Mouse (Mus musculus): ENCODE measurements around the gene Daam1. TPM values are rescaled to one million over a fixed set of nuclear protein-coding genes. Genes with fewer than 3 reads are reported as not detected.
"Not testable (repeated sequence)": the region's sequence is repeated elsewhere in the genome, so short reads cannot be mapped to it uniquely, and the experiment has no call there.

Daam1 gene
- polyA plus RNA-seq, 1 experiment: 8.3 TPM

DNA sequence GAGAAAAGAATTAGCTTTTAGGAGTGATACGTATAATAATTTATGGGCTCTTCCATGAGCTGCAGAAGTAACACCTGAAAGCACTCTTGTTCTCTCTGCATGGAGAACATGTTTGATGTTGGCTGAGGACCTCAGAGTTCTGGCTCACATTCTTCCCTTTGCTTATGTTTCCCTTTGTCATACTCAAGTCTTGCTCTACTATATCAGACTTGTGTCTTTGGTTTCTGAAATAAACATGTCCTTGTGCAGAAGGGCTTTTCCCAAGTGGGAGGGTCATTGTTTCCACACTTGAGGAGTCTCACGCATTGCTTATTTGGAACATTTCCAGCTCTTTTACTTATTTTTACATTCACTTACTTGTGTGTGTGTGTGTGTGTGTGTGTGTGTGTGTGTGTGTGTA lies 11.7 kb downstream of the Daam1 start:
- Histone ChIP-seq H3K4me1 (ENCODE audit: control insufficient read depth, insufficient read depth, insufficient read length, low read length) (peaks cover 29% of the 10 kb centered on the region), H3K27ac (replicated peaks; ENCODE audit: low read depth, low read length) (no peak overlapping the region), H3K4me3 (ENCODE audit: insufficient read depth, low read depth, low read length) (no peak overlapping the region)

- Histone ChIP-seq H3K4me1 (ENCODE audit: control insufficient read depth, insufficient read depth, insufficient read length, low read length) (peaks cover 19% of the 10 kb centered on the region), H3K4me3 (ENCODE audit: insufficient read depth, low read depth, low read length) (no peak overlapping the region), H3K27ac (replicated peaks; ENCODE audit: low read depth, low read length) (no peak overlapping the region)
Observed at GRCm38 (mm10) chr12:71845486-71845885, 14.6 kb downstream of the Daam1 start.

DNA sequence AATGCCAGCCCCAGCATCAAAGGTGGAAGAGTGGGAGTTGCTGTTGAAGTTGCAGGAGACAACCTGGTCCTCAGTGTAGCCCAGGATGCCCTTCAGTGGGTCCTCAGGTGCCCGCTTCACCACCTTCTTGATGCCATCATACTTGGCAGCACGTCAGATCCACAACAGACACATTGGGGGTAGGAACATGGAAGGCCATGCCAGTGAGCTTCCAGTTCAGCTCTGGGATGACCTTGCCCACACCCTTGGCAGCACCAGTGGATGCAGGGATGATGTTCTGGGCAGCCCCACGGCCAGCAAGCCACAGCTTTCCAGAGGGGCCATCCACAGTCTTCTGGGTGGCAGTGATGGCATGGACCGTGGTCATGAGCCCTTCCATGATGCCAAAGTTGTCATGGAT lies 15.5 kb downstream of the Daam1 start:
- peaks cover 14% of the 10 kb centered on the region for H3K4me1 ChIP-seq (ENCODE audit: control insufficient read depth, insufficient read depth, insufficient read length, low read length)
- not testable (repeated sequence) for H3K4me3 ChIP-seq (ENCODE audit: insufficient read depth, low read depth, low read length); H3K27ac ChIP-seq (replicated peaks; ENCODE audit: low read depth, low read length)

GRCm38 (mm10) chr12:71847024-71847423 lies 16.1 kb downstream of the Daam1 start:
- not testable (repeated sequence) for H3K27ac ChIP-seq (replicated peaks; ENCODE audit: low read depth, low read length); H3K4me3 ChIP-seq (ENCODE audit: insufficient read depth, low read depth, low read length)
- peaks cover 11% of the 10 kb centered on the region for H3K4me1 ChIP-seq (ENCODE audit: control insufficient read depth, insufficient read depth, insufficient read length, low read length)

GRCm38 (mm10) chr12:71847617-71848016 lies 16.7 kb downstream of the Daam1 start:
- peaks cover 5% of the 10 kb centered on the region for H3K4me1 ChIP-seq (ENCODE audit: control insufficient read depth, insufficient read depth, insufficient read length, low read length)
- no peak overlapping the region for H3K4me3 ChIP-seq (ENCODE audit: insufficient read depth, low read depth, low read length)
- no peak overlapping the region for H3K27ac ChIP-seq (replicated peaks; ENCODE audit: low read depth, low read length)

GRCm38 (mm10) chr12:71848037-71848776 lies 17.3 kb downstream of the Daam1 start:
- Histone ChIP-seq H3K4me1 (ENCODE audit: control insufficient read depth, insufficient read depth, insufficient read length, low read length) (peaks cover 3% of the 10 kb centered on the region), H3K4me3 (ENCODE audit: insufficient read depth, low read depth, low read length) (no peak overlapping the region), H3K27ac (replicated peaks; ENCODE audit: low read depth, low read length) (no peak overlapping the region)

- Histone ChIP-seq H3K4me1 (ENCODE audit: control insufficient read depth, insufficient read depth, insufficient read length, low read length) (peaks cover 3% of the 10 kb centered on the region), H3K4me3 (ENCODE audit: insufficient read depth, low read depth, low read length) (no peak overlapping the region), H3K27ac (replicated peaks; ENCODE audit: low read depth, low read length) (no peak overlapping the region)
Observed at GRCm38 (mm10) chr12:71849051-71849450, 18.2 kb downstream of the Daam1 start.

- Histone ChIP-seq H3K27ac (replicated peaks; ENCODE audit: low read depth, low read length) (no peak overlapping the region), H3K4me3 (ENCODE audit: insufficient read depth, low read depth, low read length) (no peak overlapping the region), H3K4me1 (ENCODE audit: control insufficient read depth, insufficient read depth, insufficient read length, low read length) (peaks cover 3% of the 10 kb centered on the region)
Observed at GRCm38 (mm10) chr12:71850135-71850534, 19.3 kb downstream of the Daam1 start.

- no peak overlapping the region for H3K27ac ChIP-seq (replicated peaks; ENCODE audit: low read depth, low read length)
- no peak overlapping the region for H3K4me3 ChIP-seq (ENCODE audit: insufficient read depth, low read depth, low read length)
- peaks cover 14% of the 10 kb centered on the region for H3K4me1 ChIP-seq (ENCODE audit: control insufficient read depth, insufficient read depth, insufficient read length, low read length)
Observed at GRCm38 (mm10) chr12:71852678-71853077, 21.8 kb downstream of the Daam1 start.

GRCm38 (mm10) chr12:71853694-71854093 lies 22.8 kb downstream of the Daam1 start:
- Histone ChIP-seq H3K4me1 (ENCODE audit: control insufficient read depth, insufficient read depth, insufficient read length, low read length) (peaks cover 16% of the 10 kb centered on the region), H3K4me3 (ENCODE audit: insufficient read depth, low read depth, low read length) (no peak overlapping the region), H3K27ac (replicated peaks; ENCODE audit: low read depth, low read length) (no peak overlapping the region)

DNA sequence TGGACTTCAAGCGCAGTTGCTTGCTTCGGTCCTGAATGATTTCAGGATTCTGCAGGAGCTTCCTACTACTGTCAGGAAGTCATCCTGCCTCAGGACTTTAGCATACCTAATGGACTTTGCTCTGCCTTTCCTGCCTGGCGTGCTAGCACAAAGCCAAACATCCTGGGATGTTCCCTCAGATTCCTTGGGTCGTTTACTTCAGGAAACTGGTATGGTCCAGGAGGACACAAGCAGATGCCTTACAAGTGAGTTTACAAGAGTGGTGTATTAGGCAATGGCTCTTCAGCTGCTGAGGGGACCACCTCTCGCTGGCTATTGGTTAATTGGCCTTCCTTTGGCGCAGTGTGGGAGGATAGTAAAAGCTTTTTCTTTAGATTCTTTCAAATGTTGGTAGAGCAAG lies 23.3 kb downstream of the Daam1 start:
- Histone ChIP-seq H3K27ac (replicated peaks; ENCODE audit: low read depth, low read length) (peak overlapping the region; percentile 17; the same call in 1 of the 2 replicates), H3K4me3 (ENCODE audit: insufficient read depth, low read depth, low read length) (no peak overlapping the region), H3K4me1 (ENCODE audit: control insufficient read depth, insufficient read depth, insufficient read length, low read length) (peaks cover 14% of the 10 kb centered on the region)

GRCm38 (mm10) chr12:71855730-71856479 lies 25.0 kb downstream of the Daam1 start:
- no peak overlapping the region for H3K4me3 ChIP-seq (ENCODE audit: insufficient read depth, low read depth, low read length)
- peaks cover 16% of the 10 kb centered on the region for H3K4me1 ChIP-seq (ENCODE audit: control insufficient read depth, insufficient read depth, insufficient read length, low read length)
- no peak overlapping the region for H3K27ac ChIP-seq (replicated peaks; ENCODE audit: low read depth, low read length)

- H3K27ac ChIP-seq (replicated peaks; ENCODE audit: low read depth, low read length): no peak overlapping the region
- no peak overlapping the region for H3K4me3 ChIP-seq (ENCODE audit: insufficient read depth, low read depth, low read length)
- peaks cover 16% of the 10 kb centered on the region for H3K4me1 ChIP-seq (ENCODE audit: control insufficient read depth, insufficient read depth, insufficient read length, low read length)
Observed at GRCm38 (mm10) chr12:71856480-71856754, 25.5 kb downstream of the Daam1 start.

- Histone ChIP-seq H3K4me1 (ENCODE audit: control insufficient read depth, insufficient read depth, insufficient read length, low read length) (peaks cover 24% of the 10 kb centered on the region), H3K27ac (replicated peaks; ENCODE audit: low read depth, low read length) (no peak overlapping the region), H3K4me3 (ENCODE audit: insufficient read depth, low read depth, low read length) (no peak overlapping the region)
Observed at GRCm38 (mm10) chr12:71859096-71859495, 28.2 kb downstream of the Daam1 start.

DNA sequence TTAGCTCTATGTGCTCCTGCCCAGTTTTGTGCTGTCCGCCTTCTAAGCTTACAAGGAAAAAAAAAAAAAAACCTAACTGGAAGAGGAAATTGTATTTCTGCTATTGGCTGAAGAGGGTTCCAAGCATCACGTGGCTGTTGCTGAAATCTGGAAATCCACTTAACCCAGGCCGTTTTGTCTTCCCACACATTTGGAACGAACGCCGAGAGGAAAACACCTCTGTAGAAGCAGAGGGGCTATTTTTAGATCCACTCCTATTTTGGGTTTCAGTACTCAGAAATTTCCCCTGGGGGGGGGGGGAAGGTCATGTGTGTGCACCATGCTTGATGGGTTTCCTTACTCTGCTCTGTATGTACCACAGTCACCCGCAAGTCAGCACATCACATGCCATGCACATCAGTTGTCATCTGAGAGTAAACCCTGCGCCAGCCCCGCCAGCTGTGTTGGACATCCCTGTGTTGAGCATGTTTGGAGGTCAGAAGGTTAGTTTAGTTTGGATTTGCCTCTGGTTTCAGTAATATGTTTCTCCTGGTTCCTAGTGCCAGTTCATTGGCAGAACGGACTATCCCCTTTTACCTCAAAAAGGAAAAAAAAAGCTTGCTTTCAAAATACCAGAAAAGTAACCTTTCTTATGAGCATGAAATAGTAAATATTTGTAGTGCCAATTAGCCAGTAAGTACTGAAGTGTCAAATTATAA lies 33.1 kb downstream of the Daam1 start:
- Histone ChIP-seq H3K4me1 (ENCODE audit: control insufficient read depth, insufficient read depth, insufficient read length, low read length) (peaks cover 19% of the 10 kb centered on the region), H3K4me3 (ENCODE audit: insufficient read depth, low read depth, low read length) (0 out of 2 replicates have a peak overlapping the region, but pooled peaks have one; percentile 12), H3K27ac (replicated peaks; ENCODE audit: low read depth, low read length) (peak overlapping the region; percentile 73)

Data from brown adipose tissue, adult 24 weeks (tissue).